Comparison of ENCODE assay signal across 8 mouse cellular contexts in genomic region chr3:95871392-95871867, GRCm38 (mm10). TPM values are rescaled to one million over a fixed set of nuclear protein-coding genes. Genes with fewer than 3 reads are reported as not detected.
DNase-seq lines count a peak whose midpoint lies in the region; ATAC-seq and TF ChIP-seq lines count a peak whose summit lies in the region.

TSS of gene Mrps21 (minus strand) at chr3:95871519.

- H3K4me1 ChIP-seq in erythroblast, embryonic 14.5 days (ENCODE audit: control insufficient read depth), result peaks cover 44% of the 10 kb centered on the region
- peaks cover 12% of the 10 kb centered on the region for H3K4me1 ChIP-seq in heart, embryonic 12.5 days (replicated peaks)
- H3K4me1 ChIP-seq in liver, embryonic 14.5 days (replicated peaks; ENCODE audit: control insufficient read depth in 2 of 2, insufficient read depth in 2 of 2, low read length in 1 of 2), result peaks cover 5 to 18% of the 10 kb centered on the region in 2 experiments
- H3K4me1 ChIP-seq in neural tube, embryonic 11.5 days (ENCODE audit: control insufficient read depth, insufficient read depth, low read length), result peaks cover 8% of the 10 kb centered on the region
- H3K4me1 ChIP-seq in stomach, postnatal 0 days (replicated peaks; ENCODE audit: control insufficient read depth, insufficient read depth), result no peaks in the 10 kb centered on the region

- no peak for TF ChIP-seq CTCF in brain, embryonic 14.5 days (IDR thresholded peaks at IDR 0.05; ENCODE audit: borderline replicate concordance, extremely low read depth, insufficient read depth, insufficient read length)
- TF ChIP-seq CTCF in liver, embryonic 14.5 days (IDR thresholded peaks at IDR 0.05; ENCODE audit: low read depth), result peak; percentile 25; the same call in 1 of the 2 replicates
- no peak; the same call in 1 of the 2 replicates for TF ChIP-seq CTCF in stomach, postnatal 0 days (IDR thresholded peaks at IDR 0.05; ENCODE audit: low read depth)

- WGBS in heart, embryonic 12.5 days, result under 1% methylated on average over 33 of the region's 33 CpGs
- WGBS in liver, embryonic 14.5 days (ENCODE audit: insufficient replicate concordance), result under 1% methylated on average over 33 of the region's 33 CpGs
- under 1% methylated on average over 33 of the region's 33 CpGs for WGBS in neural tube, embryonic 11.5 days
- under 1% methylated on average over 33 of the region's 33 CpGs for WGBS in stomach, postnatal 0 days

- peak within 1 kb of the TSS; percentile 87 for H3K27ac ChIP-seq in heart, embryonic 12.5 days (ENCODE audit: poor library complexity, severe bottlenecking)
- peak within 1 kb of the TSS; percentile 73 for H3K27ac ChIP-seq in liver, embryonic 14.5 days
- H3K27ac ChIP-seq in neural tube, embryonic 11.5 days (ENCODE audit: low read depth, low read length), result peak within 1 kb of the TSS; percentile 65
- peak within 1 kb of the TSS; percentile 77 for H3K27ac ChIP-seq in stomach, postnatal 0 days (replicated peaks)

- H3K4me2 ChIP-seq in heart, embryonic 12.5 days, result peak within 1 kb of the TSS; percentile 77
- H3K4me2 ChIP-seq in liver, embryonic 14.5 days (ENCODE audit: low read depth), result peak within 1 kb of the TSS; percentile 93
- H3K4me2 ChIP-seq in neural tube, embryonic 11.5 days (ENCODE audit: low read depth), result peak within 1 kb of the TSS; percentile 70
- H3K4me2 ChIP-seq in stomach, postnatal 0 days (replicated peaks; ENCODE audit: low read depth), result peak within 1 kb of the TSS; percentile 68

- peak within 1 kb of the TSS; percentile 77 for H3K4me3 ChIP-seq in erythroblast, embryonic 14.5 days (replicated peaks)
- peak within 1 kb of the TSS; percentile 81 for H3K4me3 ChIP-seq in heart, embryonic 12.5 days
- peak within 1 kb of the TSS; percentile 65 to 69 for H3K4me3 ChIP-seq in liver, embryonic 14.5 days (ENCODE audit: insufficient read depth in 1 of 2, low read depth in 2 of 2, low read length in 2 of 2)
- peak within 1 kb of the TSS; percentile 58 for H3K4me3 ChIP-seq in neural tube, embryonic 11.5 days (ENCODE audit: low read depth, low read length)
- peak within 1 kb of the TSS; percentile 62 for H3K4me3 ChIP-seq in stomach, postnatal 0 days (ENCODE audit: low read depth, low read length)

- H3K27me3 ChIP-seq in erythroblast, embryonic 14.5 days (ENCODE audit: control insufficient read depth), result no peaks in the 10 kb centered on the region
- H3K27me3 ChIP-seq in heart, embryonic 12.5 days (replicated peaks), result no peaks in the 10 kb centered on the region
- no peaks in the 10 kb centered on the region for H3K27me3 ChIP-seq in liver, embryonic 14.5 days (ENCODE audit: control insufficient read depth, insufficient read depth, low read length)
- no peaks in the 10 kb centered on the region for H3K27me3 ChIP-seq in neural tube, embryonic 11.5 days (ENCODE audit: control insufficient read depth, insufficient read depth, low read length)
- H3K27me3 ChIP-seq in stomach, postnatal 0 days (ENCODE audit: control insufficient read depth, insufficient read depth, low read length), result no peaks in the 10 kb centered on the region

- peak; percentile 44; the same call in 1 of the 2 replicates for TF ChIP-seq POLR2A in brain, embryonic 14.5 days (IDR thresholded peaks at IDR 0.05; ENCODE audit: borderline replicate concordance, extremely low read depth, insufficient read depth, insufficient read length, poor library complexity, severe bottlenecking)

- ATAC-seq in heart, embryonic 12.5 days (ENCODE audit: insufficient number of reproducible peaks, low FRiP score), result peak; percentile 93
- peak; percentile 96 for ATAC-seq in liver, embryonic 14.5 days (ENCODE audit: insufficient read depth)
- ATAC-seq in neural tube, embryonic 11.5 days (ENCODE audit: insufficient read depth, low FRiP score, low TSS enrichment), result peak; percentile 85
- ATAC-seq in stomach, postnatal 0 days (ENCODE audit: low FRiP score, low TSS enrichment), result peak; percentile 97

- no peak for TF ChIP-seq EP300 in liver, embryonic 14.5 days (IDR thresholded peaks at IDR 0.05; ENCODE audit: low read depth)
- no peak for TF ChIP-seq EP300 in stomach, postnatal 0 days (optimal IDR thresholded peaks at IDR 0.05)

- H3K9me3 ChIP-seq in erythroblast, embryonic 14.5 days (ENCODE audit: control insufficient read depth, low read length), result no peaks in the 10 kb centered on the region
- H3K9me3 ChIP-seq in heart, embryonic 12.5 days (replicated peaks), result no peaks in the 10 kb centered on the region
- no peaks in the 10 kb centered on the region for H3K9me3 ChIP-seq in liver, embryonic 14.5 days (ENCODE audit: control insufficient read depth, low read length)
- no peaks in the 10 kb centered on the region for H3K9me3 ChIP-seq in neural tube, embryonic 11.5 days (ENCODE audit: control insufficient read depth, low read length)
- no peaks in the 10 kb centered on the region for H3K9me3 ChIP-seq in stomach, postnatal 0 days (ENCODE audit: control insufficient read depth, low read length)

- peak within 1 kb of the TSS; percentile 85 for H3K9ac ChIP-seq in heart, embryonic 12.5 days
- H3K9ac ChIP-seq in liver, embryonic 14.5 days (replicated peaks), result peak within 1 kb of the TSS; percentile 79
- peak within 1 kb of the TSS; percentile 75 for H3K9ac ChIP-seq in neural tube, embryonic 11.5 days (ENCODE audit: low read length)
- peak within 1 kb of the TSS; percentile 74 for H3K9ac ChIP-seq in stomach, postnatal 0 days (ENCODE audit: low read length)

- H3K36me3 ChIP-seq in erythroblast, embryonic 14.5 days (ENCODE audit: control insufficient read depth), result peaks cover 47% of the 10 kb centered on the region
- H3K36me3 ChIP-seq in heart, embryonic 12.5 days, result peaks cover 35% of the 10 kb centered on the region
- peaks cover 6% of the 10 kb centered on the region; the same call in 1 of the 2 replicates for H3K36me3 ChIP-seq in liver, embryonic 14.5 days (replicated peaks; ENCODE audit: control insufficient read depth, insufficient read depth, low read depth)
- peaks cover 3% of the 10 kb centered on the region; the same call in 1 of the 2 replicates for H3K36me3 ChIP-seq in neural tube, embryonic 11.5 days (ENCODE audit: control insufficient read depth, insufficient read depth, low read length)
- no peaks in the 10 kb centered on the region for H3K36me3 ChIP-seq in stomach, postnatal 0 days (ENCODE audit: control insufficient read depth, insufficient read depth, low read length)

- DNase-seq in CD4-positive helper T cell, adult 2 months (ENCODE audit: low read depth, low spot score), result peak; percentile 86
- DNase-seq in brain, embryonic 14.5 days (ENCODE audit: low read depth), result peak; percentile 96
- peak; percentile 92 for DNase-seq in kidney, postnatal 10 days
- DNase-seq in liver, embryonic 14.5 days (ENCODE audit: low read depth in 3 of 3, low spot score in 3 of 3), result peak; percentile 80 to 81 (median 81)
- DNase-seq in neural tube, embryonic 11.5 days (ENCODE audit: low spot score), result peak; percentile 89
- peak; percentile 91 for DNase-seq in stomach, postnatal 0 days (ENCODE audit: low spot score)

RNA-seq across cellular contexts. Expression of gene Mrps21, which starts in this region (rescaled TPM):
- 148 and 152 TPM in 2 replicates for polyA plus RNA-seq in brain, embryonic 14.5 days (2012; rRNA removed)
- 17.3 and 50.1 TPM in 2 replicates for polyA plus RNA-seq in erythroblast, embryonic 14.5 days (2012)
- polyA plus RNA-seq in heart, embryonic 12.5 days (2016; fragmentation: Nextera tagmentation; extraction: Ambion mirVana), result 405 and 408 TPM in 2 replicates
- 72.5 and 119 TPM in 2 replicates for polyA plus RNA-seq in liver, embryonic 14.5 days (2012; rRNA removed)
- 224 and 226 TPM in 2 replicates for polyA plus RNA-seq in liver, embryonic 14.5 days (2014; fragmentation: Nextera tagmentation; extraction: Ambion mirVana)
- 347 and 348 TPM in 2 replicates for polyA plus RNA-seq in neural tube, embryonic 11.5 days (2014; fragmentation: Nextera tagmentation; extraction: Ambion mirVana)
- 283 and 301 TPM in 2 replicates for polyA plus RNA-seq in stomach, postnatal 0 days (2015; fragmentation: Nextera tagmentation; extraction: Ambion mirVana)

Comparison
In these comparisons a context has a peak if more than half of its experiments do, and no peak if none do; other contexts are left out.
1. Peak in every context shown above with its lines: DNase-seq, ATAC-seq, H3K4me3 ChIP-seq and H3K27ac ChIP-seq.